Mouse (Mus musculus): Measurements from ENCODE around the gene Dmrtb1.

DNA sequence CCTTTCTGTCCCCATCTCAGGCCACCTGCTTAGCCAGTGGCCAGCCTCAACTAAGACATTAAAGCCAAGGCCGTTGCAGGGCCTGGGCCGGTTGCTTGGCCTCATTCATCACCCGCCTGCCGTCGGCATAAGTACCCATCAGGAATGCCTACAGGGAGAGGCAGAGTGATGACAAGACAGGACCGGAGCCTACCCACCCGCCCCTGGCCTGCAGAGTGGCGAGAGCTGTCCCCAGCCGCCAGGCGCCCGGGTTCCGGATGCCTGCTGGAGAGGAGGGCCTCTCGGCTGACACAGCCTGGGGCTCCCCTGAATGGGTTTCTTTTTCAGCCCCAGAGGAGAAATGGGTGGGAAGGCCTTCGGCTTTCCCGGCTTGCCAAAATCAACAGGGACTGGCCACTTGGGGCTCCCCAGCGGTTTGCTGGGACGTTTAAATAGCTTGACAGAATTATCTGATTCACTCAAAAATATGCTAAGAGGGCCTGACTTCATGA, 55.1 kb downstream of the Dmrtb1 start:
- TF ChIP-seq RCOR1 (IDR thresholded peaks at IDR 0.05; ENCODE audit: low read depth, low read length) (no peak), SIN3A (IDR thresholded peaks at IDR 0.05; ENCODE audit: low read length) (no peak), POLR2A (IDR thresholded peaks at IDR 0.05; ENCODE audit: control insufficient read depth in 1 of 2, insufficient read depth in 1 of 2, low read depth in 1 of 2, low read length in 2 of 2, poor library complexity in 1 of 2) (no peak), CTCF (IDR thresholded peaks at IDR 0.05 in 2 of 3, conservative IDR thresholded peaks at IDR 0.05 in 1 of 3; ENCODE audit: control insufficient read depth in 1 of 3, insufficient read depth in 1 of 3, low read depth in 2 of 3, low read length in 3 of 3, poor library complexity in 1 of 3, severe bottlenecking in 1 of 3) (no peak), USF2 (IDR thresholded peaks at IDR 0.05; ENCODE audit: borderline replicate concordance in 1 of 2, insufficient read depth in 1 of 2, low read depth in 1 of 2, low read length in 2 of 2) (no peak), ZKSCAN1 (IDR thresholded peaks at IDR 0.05; ENCODE audit: low read depth, low read length) (no peak), E2F4 (IDR thresholded peaks at IDR 0.05; ENCODE audit: borderline replicate concordance, low read depth, low read length) (no peak), TBP (IDR thresholded peaks at IDR 0.05; ENCODE audit: low read depth, low read length) (no peak), EP300 (IDR thresholded peaks at IDR 0.05; ENCODE audit: low read depth in 1 of 2, low read length in 2 of 2) (no peak), NRF1 (IDR thresholded peaks at IDR 0.05; ENCODE audit: insufficient read depth, low read depth, low read length, poor library complexity, severe bottlenecking) (no peak), TAL1 (IDR thresholded peaks at IDR 0.05; ENCODE audit: low read length) (no peak)
